Comparison of ENCODE assay signal across 8 mouse cellular contexts in the genomic region with DNA sequence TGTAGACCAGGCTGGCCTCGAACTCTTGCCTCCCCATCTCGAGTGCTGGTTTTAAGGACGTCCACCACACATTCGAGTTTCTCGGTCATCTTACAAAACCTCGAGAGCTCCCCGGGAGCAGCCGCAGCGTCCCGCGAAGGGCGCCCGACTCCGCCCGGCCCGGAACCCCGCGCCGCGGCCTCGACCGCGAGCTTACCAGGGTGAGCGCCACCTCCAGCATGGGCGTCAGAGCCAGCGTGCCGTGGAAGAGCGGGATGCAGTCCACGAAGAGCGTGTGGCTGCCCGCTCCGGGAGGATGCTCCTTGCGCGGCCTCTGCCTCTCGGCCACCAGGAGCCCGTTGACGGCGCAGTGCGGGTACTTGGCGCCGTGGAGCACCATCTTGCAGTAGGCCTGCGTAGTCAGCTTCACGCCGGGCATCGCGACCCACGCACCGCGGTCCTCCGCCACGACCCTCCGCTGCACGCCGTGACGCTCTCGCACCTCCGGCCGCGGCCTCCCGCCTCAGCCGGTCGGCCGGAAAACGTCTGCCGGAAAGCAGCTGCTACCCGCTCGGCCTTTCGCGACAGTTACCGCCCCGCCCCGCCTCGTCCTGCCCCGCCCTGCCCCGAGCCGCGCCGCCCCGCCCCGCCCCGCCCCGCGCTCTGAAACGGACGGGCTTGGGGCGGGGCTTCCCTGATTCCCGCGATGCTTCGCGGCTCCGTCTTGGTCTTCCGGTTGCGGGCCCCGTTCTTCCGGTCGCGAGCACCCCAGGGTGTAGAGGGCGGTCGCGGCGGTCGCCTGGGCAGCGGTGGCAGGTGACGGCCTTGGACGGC. TPM values are rescaled to one million over a fixed set of nuclear protein-coding genes. Genes with fewer than 3 reads are reported as not detected.
DNase-seq lines count a peak whose midpoint lies in the region; ATAC-seq and TF ChIP-seq lines count a peak whose summit lies in the region.

A gene (minus strand): TSS at position 519 of the 813 bp plus-strand sequence.
A gene (plus strand): TSS at position 662 of the 813 bp plus-strand sequence.

- TF ChIP-seq CTCF in intestine, postnatal 0 days (IDR thresholded peaks at IDR 0.05; ENCODE audit: low read depth), result peak; percentile 33; the same call in 1 of the 2 replicates

- intact Hi-C loops in left cerebral cortex, postnatal 36 days (cut with DNase I), result loop anchor here (5.0 kb wide), 1 partner anchor 50 kb away; no protein-coding TSS in a partner anchor

- peak within 1 kb of the TSS; percentile 93 for H3K27ac ChIP-seq in intestine, postnatal 0 days (ENCODE audit: low read depth, low read length)
- H3K27ac ChIP-seq in midbrain, embryonic 10.5 days (replicated peaks), result peak within 1 kb of the TSS; percentile 92

- peak within 1 kb of the TSS; percentile 99 for H3K9ac ChIP-seq in intestine, postnatal 0 days (ENCODE audit: low read depth, low read length)

- DNase-seq in adrenal gland, postnatal 10 days, result peak; percentile 96
- DNase-seq in embryo, embryonic 9.5 days (ENCODE audit: extremely low spot score), result peak; percentile 97
- DNase-seq in left cerebral cortex, postnatal 36 days (ENCODE audit: low spot score in 2 of 2), result peak; percentile 91
- DNase-seq in midbrain, embryonic 10.5 days (ENCODE audit: low spot score), result peak; percentile 97
- DNase-seq in right cerebral cortex, postnatal 36 days (ENCODE audit: low spot score in 2 of 2), result peak; percentile 82 to 86
- peak; percentile 87 to 94 for DNase-seq in urinary bladder, postnatal 4 days (ENCODE audit: low spot score in 2 of 2)

- WGBS in intestine, postnatal 0 days, result under 1% methylated on average over 67 of the region's 105 CpGs
- under 1% methylated on average over 102 of the region's 105 CpGs for WGBS in midbrain, embryonic 10.5 days

- peak; percentile 77 for ATAC-seq in granulocyte monocyte progenitor cell, adult 5-6 weeks (replicated peaks; ENCODE audit: poor library complexity, severe bottlenecking)
- peak; percentile 91 for ATAC-seq in intestine, postnatal 0 days

- peak within 1 kb of the TSS; percentile 93 for H3K4me3 ChIP-seq in intestine, postnatal 0 days (ENCODE audit: low read depth, low read length)
- H3K4me3 ChIP-seq in midbrain, embryonic 10.5 days, result peak within 1 kb of the TSS; percentile 98

- H3K27me3 ChIP-seq in intestine, postnatal 0 days (replicated peaks; ENCODE audit: control insufficient read depth, insufficient read depth, low read length), result no peaks in the 10 kb centered on the region
- no peaks in the 10 kb centered on the region for H3K27me3 ChIP-seq in midbrain, embryonic 10.5 days (ENCODE audit: low read depth, poor library complexity, severe bottlenecking)

- no peaks in the 10 kb centered on the region for H3K9me3 ChIP-seq in intestine, postnatal 0 days (ENCODE audit: control insufficient read depth)
- no peaks in the 10 kb centered on the region for H3K9me3 ChIP-seq in midbrain, embryonic 10.5 days (replicated peaks)

- H3K4me2 ChIP-seq in intestine, postnatal 0 days (replicated peaks; ENCODE audit: low read depth), result peak within 1 kb of the TSS; percentile 76

- H3K36me3 ChIP-seq in intestine, postnatal 0 days (ENCODE audit: control insufficient read depth, insufficient read depth), result peaks cover 28% of the 10 kb centered on the region
- H3K36me3 ChIP-seq in midbrain, embryonic 10.5 days, result peaks cover 59% of the 10 kb centered on the region

- H3K4me1 ChIP-seq in intestine, postnatal 0 days (replicated peaks; ENCODE audit: control insufficient read depth, insufficient read depth, low read length), result peaks cover 18% of the 10 kb centered on the region
- peaks cover 71% of the 10 kb centered on the region for H3K4me1 ChIP-seq in midbrain, embryonic 10.5 days

RNA-seq across cellular contexts. Expression of the first gene that starts in this region (rescaled TPM):
- not detected for total RNA-seq in adrenal gland, postnatal 10 days (2021)
- not detected in 2 replicates for total RNA-seq in granulocyte monocyte progenitor cell, adult 5-6 weeks (2014; fragmentation: Nextera tagmentation)
- not detected in 2 replicates for total RNA-seq in granulocyte monocyte progenitor cell, adult 5-6 weeks (2017)
- polyA plus RNA-seq in intestine, postnatal 0 days (2015; fragmentation: Nextera tagmentation; extraction: Ambion mirVana), result 1.0 and 1.9 TPM in 2 replicates
- under 1 TPM in 1 of 2 experiments, not detected in 1; 0.95 TPM for total RNA-seq in left cerebral cortex, postnatal 36 days (2021)
- polyA plus RNA-seq in midbrain, embryonic 10.5 days (2016; fragmentation: Nextera tagmentation; extraction: Ambion mirVana), result 3.1 and 3.5 TPM in 2 replicates

RNA-seq across cellular contexts. Expression of the second gene that starts in this region (rescaled TPM):
- total RNA-seq in adrenal gland, postnatal 10 days (2021), result 1,000 to 10,000 TPM; 2,747 to 2,903 TPM
- 1,083 and 1,131 TPM in 2 replicates for total RNA-seq in granulocyte monocyte progenitor cell, adult 5-6 weeks (2014; fragmentation: Nextera tagmentation)
- total RNA-seq in granulocyte monocyte progenitor cell, adult 5-6 weeks (2017), result 462 and 506 TPM in 2 replicates
- 2,406 and 2,420 TPM in 2 replicates for polyA plus RNA-seq in intestine, postnatal 0 days (2015; fragmentation: Nextera tagmentation; extraction: Ambion mirVana)
- total RNA-seq in left cerebral cortex, postnatal 36 days (2021), result 1,000 to 10,000 TPM; 1,069 to 1,237 TPM
- 948 and 963 TPM in 2 replicates for polyA plus RNA-seq in midbrain, embryonic 10.5 days (2016; fragmentation: Nextera tagmentation; extraction: Ambion mirVana)

Comparison
In these comparisons a context has a peak if more than half of its experiments do, and no peak if none do; other contexts are left out.
1. Peak in every context shown above with its lines: DNase-seq, ATAC-seq, H3K4me3 ChIP-seq and H3K27ac ChIP-seq.